Mouse (Mus musculus) limb, embryonic 11.5 days (tissue): ENCODE results near the gene Chga. TPM values are rescaled to one million over a fixed set of nuclear protein-coding genes. Genes with fewer than 3 reads are reported as not detected.

Experiments
- ATAC-seq: fragments of 200-750 bp; cut with Nextera tagmentation; 2 replicates; pipeline ENCODE4 v1.8.0; 2017; ENCODE audit warnings: low read depth; ENCODE audit not compliant: insufficient number of reproducible peaks, low FRiP score, low TSS enrichment
- DNase-seq: peaks from one replicate; pipeline ENCODE4 v3.0.0-alpha.2; 2015; ENCODE audit warnings: low spot score
- H3K27ac ChIP-seq: fragments of 300-500 bp; sonication (generic); replicated peaks from 2 replicates; pipeline ENCODE4 v1.5.1; 2014; ENCODE audit warnings: low read depth, mild to moderate bottlenecking, low read length
- H3K27me3 ChIP-seq: fragments of 300-500 bp; sonication (generic); 2 replicates; pipeline ENCODE4 v1.6.1; 2014; ENCODE audit warnings: mild to moderate bottlenecking, low read length, mixed read lengths; ENCODE audit not compliant: control insufficient read depth, insufficient read depth
- H3K36me3 ChIP-seq: fragments of 300-500 bp; sonication (generic); 2 replicates; pipeline ENCODE4 v1.6.1; 2014; ENCODE audit warnings: mild to moderate bottlenecking, low read length, moderate library complexity, mixed read lengths; ENCODE audit not compliant: control insufficient read depth, insufficient read depth
- H3K4me1 ChIP-seq: fragments of 300-500 bp; sonication (generic); 2 replicates; pipeline ENCODE4 v1.6.1; 2014; ENCODE audit warnings: low read length, mixed read lengths; ENCODE audit not compliant: control insufficient read depth, insufficient read depth
- H3K4me2 ChIP-seq: fragments of 300-500 bp; sonication (generic); 2 replicates; pipeline ENCODE4 v1.6.1; 2014; ENCODE audit warnings: low read depth, mild to moderate bottlenecking, moderate library complexity; ENCODE audit not compliant: severe bottlenecking
- H3K4me3 ChIP-seq: fragments of 300-500 bp; sonication (generic); 2 replicates; pipeline ENCODE4 v1.5.1; 2014; ENCODE audit warnings: low read depth, low read length
- H3K9ac ChIP-seq: fragments of 300-500 bp; sonication (generic); 2 replicates; pipeline ENCODE4 v1.6.1; 2014; ENCODE audit warnings: mild to moderate bottlenecking, low read length
- H3K9me3 ChIP-seq: fragments of 300-500 bp; sonication (generic); 2 replicates; pipeline ENCODE4 v1.6.1; 2016; ENCODE audit warnings: low read length; ENCODE audit not compliant: control insufficient read depth
- WGBS: fragments of 180-500 bp; shearing (Covaris S2); extraction: QIAGEN DNeasy Blood & Tissue Kit; methylation state at CpG from one replicate; pipeline ENCODE4 v1.1.7; 2014; 5-methylcytosine and 5-hydroxymethylcytosine counted together
- polyA plus RNA-seq: library from polyadenylated mRNA; unstranded; fragments of >200 nt; fragmentation: Nextera tagmentation; extraction: Ambion mirVana; gene quantifications from 2 replicates; pipeline ENCODE4 v1.2.1, GENCODE M21; 2014

Gene Chga
- polyA plus RNA-seq, 1 experiment from 2014 or later = 0.23 TPM

GRCm38 (mm10) chr12:102519929-102520720, 34.6 kb upstream of the Chga start:
- H3K27ac ChIP-seq = no peak overlapping the region
- 86% methylated on average over 12 of the region's 12 CpGs for WGBS

GRCm38 (mm10) chr12:102521777-102522319, 32.9 kb upstream of the Chga start:
- no peaks in the 10 kb centered on the region for H3K4me1 ChIP-seq
- 46% methylated on average over 13 of the region's 13 CpGs for WGBS
- H3K4me3 ChIP-seq = no peak overlapping the region
- H3K27ac ChIP-seq = no peak overlapping the region
- peaks cover 13% of the 10 kb centered on the region for H3K27me3 ChIP-seq
- no peak overlapping the region for H3K4me2 ChIP-seq
- H3K36me3 ChIP-seq = no peaks in the 10 kb centered on the region
- no peaks in the 10 kb centered on the region for H3K9me3 ChIP-seq
- no peak overlapping the region for H3K9ac ChIP-seq
- no peak for ATAC-seq
- no peak for DNase-seq

More at GRCm38 (mm10) chr12:102519929-102520720, 34.6 kb upstream of the Chga start:
- no peak overlapping the region for H3K9ac ChIP-seq
- no peak overlapping the region for H3K4me3 ChIP-seq
- DNase-seq (no peak), ATAC-seq (no peak)
- H3K4me2 ChIP-seq = no peak overlapping the region
- no peaks in the 10 kb centered on the region for H3K36me3 ChIP-seq
- peaks cover 7% of the 10 kb centered on the region for H3K27me3 ChIP-seq
- H3K4me1 ChIP-seq = no peaks in the 10 kb centered on the region
- no peaks in the 10 kb centered on the region for H3K9me3 ChIP-seq

- no peak overlapping the region for H3K4me2 ChIP-seq
- no peaks in the 10 kb centered on the region for H3K4me1 ChIP-seq
- WGBS = 75% methylated on average over 3 of the region's 3 CpGs
- H3K27ac ChIP-seq = no peak overlapping the region
- peaks cover 22% of the 10 kb centered on the region for H3K27me3 ChIP-seq
- H3K9me3 ChIP-seq = no peaks in the 10 kb centered on the region
- ATAC-seq (no peak), DNase-seq (no peak)
- no peaks in the 10 kb centered on the region for H3K36me3 ChIP-seq
- no peak overlapping the region for H3K9ac ChIP-seq
- no peak overlapping the region for H3K4me3 ChIP-seq
Measured at GRCm38 (mm10) chr12:102524216-102524615, 30.6 kb upstream of the Chga start.

DNA sequence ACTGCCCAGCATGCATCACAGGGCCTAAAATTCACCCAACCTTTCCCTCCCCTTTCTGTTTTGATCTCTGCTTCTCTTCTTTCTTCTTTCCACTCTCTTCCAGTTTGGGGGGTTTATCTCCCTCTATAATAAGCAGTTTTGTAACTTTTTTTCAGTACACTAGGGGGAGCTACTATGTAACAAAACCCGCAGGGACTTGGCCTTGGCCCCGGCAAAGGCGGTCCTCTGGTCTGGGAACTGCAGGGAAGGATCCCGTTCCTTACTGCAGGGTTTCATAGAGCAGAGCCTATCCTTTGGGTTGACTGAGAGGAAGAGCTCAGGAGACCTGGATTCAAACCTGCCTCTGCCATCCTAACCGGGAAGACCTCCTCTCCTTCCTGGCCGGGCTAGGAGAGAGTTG, 30.0 kb upstream of the Chga start:
- H3K9ac ChIP-seq = no peak overlapping the region
- H3K4me1 ChIP-seq = no peaks in the 10 kb centered on the region

GRCm38 (mm10) chr12:102527989-102528388, 26.8 kb upstream of the Chga start:
- no peak overlapping the region for H3K4me2 ChIP-seq
- WGBS = 72% methylated on average over 5 of the region's 5 CpGs
- no peaks in the 10 kb centered on the region for H3K4me1 ChIP-seq
- no peak overlapping the region for H3K27ac ChIP-seq
- no peak for ATAC-seq
- H3K9ac ChIP-seq = no peak overlapping the region
- H3K27me3 ChIP-seq = peaks cover 24% of the 10 kb centered on the region
- H3K4me3 ChIP-seq = no peak overlapping the region
- H3K36me3 ChIP-seq = no peaks in the 10 kb centered on the region
- DNase-seq = no peak
- H3K9me3 ChIP-seq = no peaks in the 10 kb centered on the region

More for the DNA sequence above, 30.0 kb upstream of the Chga start:
- Histone ChIP-seq H3K9me3 (no peaks in the 10 kb centered on the region), H3K27me3 (peaks cover 23% of the 10 kb centered on the region), H3K4me3 (no peak overlapping the region), H3K36me3 (no peaks in the 10 kb centered on the region), H3K4me2 (no peak overlapping the region), H3K27ac (no peak overlapping the region)
- DNase-seq (peak; percentile 47), ATAC-seq (no peak)
- 16% methylated on average over 6 of the region's 6 CpGs for WGBS

- Histone ChIP-seq H3K27ac (no peak overlapping the region), H3K4me3 (no peak overlapping the region), H3K4me2 (no peak overlapping the region), H3K4me1 (no peaks in the 10 kb centered on the region), H3K9me3 (no peaks in the 10 kb centered on the region; the same call in 1 of the 2 replicates), H3K9ac (no peak overlapping the region), H3K36me3 (no peaks in the 10 kb centered on the region), H3K27me3 (0 out of 2 replicates have a peak, but pooled peaks cover 4% of the 10 kb centered on the region)
- no peak for ATAC-seq
- no peak for DNase-seq
- 60% methylated on average over 1 of the region's 1 CpGs for WGBS
Measured at GRCm38 (mm10) chr12:102535796-102536195, 19.0 kb upstream of the Chga start.

DNA sequence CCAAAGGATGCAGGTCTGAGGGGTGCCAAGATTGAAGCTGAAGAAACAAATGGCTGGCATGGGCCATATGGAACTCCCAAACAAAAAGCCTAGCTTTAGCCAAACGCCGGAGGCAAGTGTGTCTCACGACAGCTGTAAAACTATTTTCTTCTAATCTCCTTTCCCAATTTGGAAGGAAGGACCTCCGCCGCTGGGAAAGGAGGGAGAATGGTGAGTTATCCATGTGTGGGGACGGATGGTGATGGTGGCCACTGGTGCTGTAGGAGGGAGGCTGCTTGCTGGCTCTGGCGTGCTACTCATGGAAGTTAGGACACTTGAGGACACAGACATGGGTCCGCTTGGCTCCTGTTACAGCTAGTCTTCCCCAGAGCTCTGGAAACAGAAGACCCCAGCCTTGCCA, 14.5 kb upstream of the Chga start:
- H3K9me3 ChIP-seq = no peaks in the 10 kb centered on the region
- no peak for ATAC-seq
- no peak for DNase-seq
- H3K27ac ChIP-seq = no peak overlapping the region
- no peak overlapping the region for H3K4me2 ChIP-seq
- no peaks in the 10 kb centered on the region for H3K27me3 ChIP-seq
- 53% methylated on average over 8 of the region's 8 CpGs for WGBS
- H3K4me1 ChIP-seq = no peaks in the 10 kb centered on the region
- no peaks in the 10 kb centered on the region for H3K36me3 ChIP-seq
- H3K4me3 ChIP-seq = no peak overlapping the region
- H3K9ac ChIP-seq = no peak overlapping the region

DNA sequence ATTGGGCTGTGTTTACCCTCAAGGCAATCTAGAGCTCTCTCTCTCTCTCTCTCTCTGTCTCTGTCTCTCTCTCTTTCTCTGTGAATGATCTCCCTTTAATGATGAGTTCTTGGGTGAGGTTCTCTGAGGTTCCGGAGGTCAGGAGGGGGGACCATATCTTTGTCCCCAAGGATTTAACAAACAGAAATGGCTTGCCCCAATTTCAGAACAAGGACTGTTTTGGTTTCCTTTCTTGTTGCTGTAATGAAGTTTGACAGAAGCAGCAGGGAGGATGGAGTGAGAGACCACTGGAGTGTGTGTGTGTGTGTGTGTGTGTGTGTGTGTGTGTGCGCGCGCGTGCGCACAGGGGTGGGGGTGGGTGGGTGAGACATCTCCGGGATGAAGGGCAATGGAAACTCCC, 13.6 kb upstream of the Chga start:
- Histone ChIP-seq H3K4me1 (no peaks in the 10 kb centered on the region), H3K9ac (no peak overlapping the region), H3K27me3 (no peaks in the 10 kb centered on the region), H3K36me3 (no peaks in the 10 kb centered on the region), H3K4me3 (no peak overlapping the region), H3K9me3 (no peaks in the 10 kb centered on the region), H3K27ac (no peak overlapping the region), H3K4me2 (no peak overlapping the region)
- DNase-seq (no peak), ATAC-seq (no peak)
- WGBS = 95% methylated on average over 7 of the region's 7 CpGs
